Mouse (Mus musculus) liver, adult (tissue): ENCODE results near the gene Efcab9.

Source experiments
- GATA4 ChIP-seq: IDR thresholded peaks from 2 replicates; pipeline ENCODE4 v1.6.1; 2014; ENCODE audit warnings: mild to moderate bottlenecking, low read length; ENCODE audit not compliant: insufficient replicate concordance

Efcab9 gene

DNA sequence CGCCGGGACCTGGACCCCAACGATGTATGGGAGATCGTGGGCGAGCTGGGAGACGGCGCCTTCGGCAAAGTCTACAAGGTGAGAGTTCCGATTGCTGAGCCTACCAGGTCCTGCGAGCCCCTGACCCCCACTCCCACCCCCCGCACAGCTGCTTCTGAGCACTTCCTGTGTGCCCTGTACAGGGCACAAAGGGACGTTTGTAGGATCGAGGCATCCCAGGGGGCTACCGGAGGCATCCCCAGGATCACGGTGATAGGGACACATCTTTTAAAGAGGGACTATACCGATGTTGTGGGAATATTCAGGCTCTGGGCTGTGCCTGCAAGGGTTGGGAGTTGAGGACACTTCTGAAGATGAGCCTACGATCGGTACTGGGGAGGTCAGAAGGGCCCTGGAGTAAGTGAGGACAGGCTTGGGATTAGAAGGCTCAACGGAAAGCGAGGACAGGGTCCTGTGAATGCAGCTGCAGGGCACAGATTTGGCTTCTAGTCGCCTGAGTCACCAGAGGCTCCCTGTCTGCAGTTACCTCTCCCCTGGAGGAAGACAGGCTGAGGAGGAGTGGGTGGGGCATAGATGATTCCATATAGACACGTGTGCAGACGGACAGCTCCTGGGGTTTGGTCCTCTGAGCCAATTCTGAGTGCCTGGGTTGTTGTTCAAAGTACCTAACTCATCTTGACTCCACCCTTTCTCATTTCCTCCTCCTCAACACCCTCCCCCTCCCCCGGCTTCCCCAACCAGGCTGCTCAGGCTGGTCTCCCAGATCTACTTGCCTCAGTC, 1.8 kb upstream of the Efcab9 start:
- TF ChIP-seq GATA4 = no peak

- TF ChIP-seq GATA4 = no peak
Observed at GRCm38 (mm10) chr11:32532765-32533481, 1.0 kb upstream of the Efcab9 start, which contains the start of gene Stk10. TSS of gene Stk10 (plus strand) at chr11:32533305.

DNA sequence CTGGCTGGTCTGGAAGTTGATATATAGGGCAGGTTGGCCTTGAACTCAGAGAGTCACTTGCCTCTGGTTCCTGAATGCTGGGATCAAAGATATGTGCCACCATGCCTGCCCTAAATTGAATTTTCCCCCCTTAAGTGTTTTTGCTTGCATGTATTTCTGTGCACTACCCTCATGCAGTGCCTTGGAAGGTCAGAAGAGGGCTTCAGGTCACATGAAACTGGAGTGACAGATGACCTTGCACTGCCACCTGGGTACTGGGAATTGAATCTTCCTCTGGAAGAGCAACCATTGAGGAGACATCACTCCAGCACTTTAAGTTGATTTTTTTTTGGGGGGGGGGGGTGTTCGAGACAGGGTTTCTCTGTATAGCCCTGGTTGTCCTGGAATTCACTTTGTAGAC, 1.7 kb downstream of the Efcab9 start:
- TF ChIP-seq GATA4 = no peak

DNA sequence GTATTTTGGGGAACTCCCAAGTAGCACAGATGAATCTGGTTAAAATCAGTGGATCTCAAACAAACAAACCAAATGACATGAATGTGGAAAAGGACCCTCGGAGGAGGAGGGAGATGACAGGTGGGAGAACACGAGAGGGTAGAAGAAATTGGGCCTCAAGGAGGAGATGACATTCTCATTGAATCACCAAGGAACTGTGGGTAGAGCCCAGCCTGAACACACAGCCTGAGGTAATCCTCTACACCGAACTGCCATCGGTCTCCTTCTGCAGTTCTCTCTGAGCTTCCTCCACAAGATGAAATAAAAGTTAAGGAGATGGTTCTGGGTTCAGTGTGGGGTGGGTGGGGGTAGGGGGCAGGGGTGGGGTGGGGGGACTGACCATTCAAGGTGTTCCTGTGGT, 4.9 kb downstream of the Efcab9 start:
- TF ChIP-seq GATA4 = no peak

- no peak for TF ChIP-seq GATA4
Observed at GRCm38 (mm10) chr11:32524122-32524920, 7.6 kb downstream of the Efcab9 start.

DNA sequence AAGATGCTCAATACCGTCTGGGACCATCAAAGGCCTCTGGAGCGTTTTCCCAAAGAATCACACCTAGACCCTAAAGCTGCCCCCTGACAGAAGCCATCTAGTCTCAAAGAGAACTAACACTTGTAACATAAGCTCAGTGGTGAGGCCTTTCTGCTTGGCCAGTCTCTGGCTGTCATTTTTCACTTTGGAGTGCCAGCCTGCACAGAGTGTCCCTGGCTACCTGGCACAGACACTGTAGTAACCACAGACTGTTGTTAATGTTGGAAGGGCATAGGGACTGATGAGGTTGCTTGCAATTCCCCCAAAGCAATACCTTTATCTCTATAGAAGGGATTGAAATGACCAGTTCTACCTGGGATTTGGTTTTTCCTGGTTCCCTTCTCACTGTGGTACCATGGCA, 10.6 kb downstream of the Efcab9 start:
- TF ChIP-seq GATA4 = no peak

GRCm38 (mm10) chr11:32519354-32519753, 12.5 kb downstream of the Efcab9 start:
- no peak for TF ChIP-seq GATA4

- no peak for TF ChIP-seq GATA4
Observed at GRCm38 (mm10) chr11:32518770-32519169, 13.1 kb downstream of the Efcab9 start.

DNA sequence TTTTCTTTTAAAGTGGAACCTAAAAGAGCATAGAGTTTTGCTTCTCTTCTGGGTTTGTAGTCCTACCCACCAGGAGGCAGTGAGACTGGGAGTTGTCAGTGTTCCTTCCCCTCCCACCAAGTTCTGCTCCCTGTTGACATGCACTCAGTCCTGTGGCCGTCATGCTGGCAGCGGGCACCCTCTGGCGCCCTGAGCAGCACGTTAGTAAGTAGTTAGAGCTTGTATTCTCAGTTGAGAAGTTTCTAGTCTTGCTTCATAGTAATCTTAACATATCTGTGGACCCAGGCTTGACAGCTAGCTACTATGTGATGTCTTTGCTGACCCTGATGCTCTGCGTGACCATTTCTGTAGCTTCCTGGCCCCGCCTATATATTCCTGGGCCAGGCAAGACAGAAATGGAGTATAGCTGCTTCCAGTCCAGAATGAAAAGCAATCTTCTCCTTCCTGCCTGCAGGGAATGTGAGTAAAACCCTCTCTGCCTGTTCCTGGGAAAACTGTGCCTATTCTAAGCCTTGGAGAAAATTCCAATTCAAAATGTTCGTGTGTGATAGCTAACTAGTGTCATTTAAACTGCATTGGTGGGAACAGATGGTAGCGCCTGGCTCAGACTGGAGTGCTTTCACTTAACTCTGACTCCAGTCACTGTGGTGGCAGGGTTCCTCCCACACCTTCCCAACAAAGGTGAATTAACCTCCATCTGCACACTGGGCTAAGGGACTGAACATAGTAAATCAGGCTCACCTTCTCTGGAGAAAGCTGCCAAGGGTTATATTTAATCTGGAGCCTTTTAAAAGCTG, 14.8 kb downstream of the Efcab9 start:
- no peak for TF ChIP-seq GATA4

DNA sequence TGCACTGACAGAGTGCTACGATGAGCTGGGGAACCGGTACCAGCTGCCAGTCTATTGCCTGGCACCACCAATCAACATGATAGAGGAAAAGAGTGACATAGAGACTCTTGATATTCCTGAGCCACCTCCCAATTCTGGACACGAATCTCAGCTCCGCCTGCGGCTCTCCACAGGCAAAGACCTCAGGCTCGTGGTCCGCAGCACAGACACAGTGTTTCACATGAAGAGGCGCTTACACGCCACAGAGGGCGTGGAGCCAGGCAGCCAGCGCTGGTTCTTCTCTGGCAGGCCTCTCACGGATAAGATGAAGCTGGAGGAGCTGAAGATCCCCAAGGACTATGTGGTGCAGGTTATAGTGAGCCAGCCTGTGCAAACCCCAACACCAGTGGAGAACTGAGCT, 15.8 kb downstream of the Efcab9 start:
- TF ChIP-seq GATA4 = no peak

DNA sequence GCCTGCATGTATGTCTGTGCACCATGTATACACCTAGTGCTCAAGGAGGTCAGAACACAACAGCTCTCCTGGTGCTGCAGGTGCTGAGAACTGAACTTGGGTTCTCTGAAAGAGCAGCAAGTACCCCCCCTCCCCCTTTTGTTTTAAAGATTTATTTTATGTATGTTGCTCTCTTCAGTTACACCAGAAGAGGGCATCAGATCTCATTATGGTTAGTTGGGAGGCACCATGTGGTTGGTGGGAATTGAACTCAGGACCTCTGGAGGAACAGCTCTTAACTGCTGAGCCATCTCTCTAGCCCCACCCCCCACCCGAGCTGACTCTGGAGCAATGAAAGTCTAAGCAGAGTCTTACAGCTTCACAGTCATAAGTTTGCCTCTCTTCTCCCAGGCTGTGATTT, 21.0 kb downstream of the Efcab9 start:
- no peak for TF ChIP-seq GATA4

DNA sequence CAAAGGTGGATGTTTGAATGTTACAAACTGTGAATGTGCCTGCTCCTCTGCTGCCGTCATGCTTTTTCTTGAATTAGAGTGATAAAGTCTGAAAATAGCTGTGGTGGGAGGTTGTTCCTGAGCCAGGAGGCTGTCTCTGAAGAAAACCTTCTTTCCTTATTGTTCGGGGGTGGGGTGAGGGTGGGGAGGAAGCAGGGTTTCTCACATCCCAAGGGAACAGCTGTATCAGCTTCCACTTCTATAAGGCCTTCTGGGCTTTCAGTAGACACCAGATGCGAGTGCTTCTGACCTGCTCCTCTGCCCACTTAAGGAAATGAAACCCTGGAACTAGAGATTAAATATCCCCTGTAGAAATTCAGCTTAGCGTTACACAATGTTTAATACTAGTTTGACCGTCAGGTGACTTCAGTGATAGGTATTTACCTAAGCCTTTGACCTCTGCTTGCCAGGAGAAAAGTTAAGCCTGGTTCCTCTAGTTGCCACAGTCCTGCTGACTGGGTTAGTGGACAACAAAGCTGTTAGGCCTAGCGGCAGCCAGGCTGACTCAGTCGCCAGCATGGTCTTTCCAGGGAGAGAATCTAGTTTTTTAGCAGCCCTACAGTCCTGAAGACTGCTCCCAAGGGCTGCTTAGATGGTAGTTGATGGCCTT, 26.7 kb downstream of the Efcab9 start:
- no peak for TF ChIP-seq GATA4

DNA sequence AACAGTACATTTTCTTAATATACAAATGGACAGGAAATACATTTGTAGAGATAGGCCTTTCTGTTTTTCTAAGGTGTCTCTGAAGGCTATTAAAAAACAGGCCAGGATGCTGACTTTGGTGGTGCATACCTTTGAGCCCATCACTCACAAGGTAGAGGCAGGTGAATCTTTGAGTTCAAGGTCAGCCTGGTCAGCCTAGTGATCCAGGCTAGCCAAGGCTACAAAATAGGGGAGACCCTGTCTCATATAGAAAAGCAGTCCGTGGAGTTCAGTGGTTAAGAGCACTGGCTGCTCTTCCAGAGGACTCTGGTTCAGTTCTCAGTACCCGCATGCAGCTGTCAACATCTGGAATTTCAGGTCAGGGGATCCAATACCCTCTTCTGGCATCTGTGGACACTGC, 28.2 kb downstream of the Efcab9 start:
- no peak for TF ChIP-seq GATA4

- TF ChIP-seq GATA4 = no peak
Observed at GRCm38 (mm10) chr11:32499931-32500330, 31.9 kb downstream of the Efcab9 start.
